Mouse (Mus musculus): ENCODE measurements around the gene Rps6. TPM values are rescaled to one million over a fixed set of nuclear protein-coding genes. Genes with fewer than 3 reads are reported as not detected.
A peak's percentile ranks its signal among the peaks of the same experiment; 100 is the strongest.
"Not testable (repeated sequence)": the region's sequence is repeated elsewhere in the genome, so short reads cannot be mapped to it uniquely, and the experiment has no call there.

The Rps6 gene
- total RNA-seq, 2 experiments from 2014 or later, result 634 to 653 TPM

DNA sequence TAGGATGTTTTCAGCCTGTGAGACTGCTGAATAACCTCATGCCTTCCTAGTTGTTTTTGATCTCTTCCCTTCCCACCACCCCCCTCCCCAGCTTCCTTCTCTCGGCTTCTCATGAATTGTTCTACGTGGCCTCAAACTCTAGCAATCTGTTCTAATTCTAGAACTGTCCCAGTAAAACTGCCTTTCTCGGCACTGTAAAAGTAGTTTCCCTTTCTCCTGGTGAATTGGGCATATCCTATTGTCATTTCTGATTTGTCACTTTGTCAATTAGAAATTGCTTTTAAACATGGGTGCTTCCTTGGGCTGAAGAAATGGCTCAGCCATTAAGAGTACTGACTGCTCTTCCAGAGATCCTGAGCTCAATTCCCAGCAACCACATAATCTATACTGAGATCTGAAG lies 5.2 kb downstream of the Rps6 start:
- no peak for DNase-seq

GRCm38 (mm10) chr4:86851331-86851730 lies 5.9 kb downstream of the Rps6 start:
- no peak for DNase-seq

DNA sequence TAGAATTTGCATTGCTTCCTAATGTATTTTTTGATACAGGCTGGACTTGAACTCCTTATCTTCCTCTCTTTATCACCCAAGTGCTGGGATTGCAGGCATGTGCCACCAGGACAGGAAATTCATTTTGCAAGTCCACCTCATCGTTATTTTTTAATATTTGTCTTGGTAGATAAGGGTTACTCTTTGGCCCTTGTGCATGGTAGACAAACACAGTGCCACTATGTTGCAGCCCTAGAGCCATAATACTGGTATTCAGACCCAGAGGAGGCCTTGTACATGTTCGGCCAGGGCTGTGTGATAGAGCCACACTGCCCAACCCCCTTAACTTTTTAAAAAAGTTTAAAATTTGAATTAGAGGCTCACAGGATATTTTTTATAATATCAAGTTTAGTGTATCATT lies 10.0 kb downstream of the Rps6 start:
- DNase-seq, result no peak

DNA sequence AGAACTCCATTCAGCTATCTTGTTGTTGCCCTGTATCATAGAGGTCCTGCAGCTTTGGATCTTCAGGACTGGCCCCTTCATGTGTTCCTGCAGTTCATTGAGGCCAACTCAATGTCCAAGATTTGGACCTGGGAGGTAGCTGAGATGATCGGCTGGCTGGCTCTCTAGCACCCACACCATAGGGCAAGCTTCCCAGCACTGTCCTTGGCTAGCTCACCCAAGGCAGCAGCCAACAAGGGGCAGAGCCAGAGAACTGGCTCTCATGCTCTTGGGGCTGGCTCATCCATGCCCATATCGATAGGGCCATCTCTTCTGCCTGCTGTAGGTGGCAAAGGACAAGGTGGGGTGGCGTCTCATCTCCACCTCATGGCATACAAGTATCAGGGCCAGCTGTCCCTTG lies 11.8 kb downstream of the Rps6 start:
- peak; percentile 14 for DNase-seq

GRCm38 (mm10) chr4:86841141-86841540 lies 16.1 kb downstream of the Rps6 start:
- not testable (repeated sequence) for DNase-seq

DNA sequence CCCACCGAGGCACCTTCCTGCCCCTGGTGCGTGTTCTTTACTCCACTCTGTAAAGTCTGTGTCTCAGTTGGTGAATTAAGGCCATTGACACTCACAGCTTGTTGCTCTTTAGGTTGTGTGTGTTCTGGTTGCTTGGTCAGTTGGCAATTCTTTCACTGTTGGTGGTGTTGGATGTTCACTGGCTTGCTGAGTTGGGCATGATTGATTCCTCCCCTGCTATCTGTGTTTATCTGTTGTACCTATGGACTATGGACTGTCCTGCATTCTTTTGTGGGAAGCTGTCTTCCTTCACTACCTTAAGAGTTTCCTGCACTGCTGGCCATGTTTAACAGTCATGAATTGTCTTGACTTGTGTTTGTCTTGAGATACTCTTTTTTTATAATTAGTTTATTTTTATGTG lies 25.3 kb downstream of the Rps6 start:
- no peak for DNase-seq

DNA sequence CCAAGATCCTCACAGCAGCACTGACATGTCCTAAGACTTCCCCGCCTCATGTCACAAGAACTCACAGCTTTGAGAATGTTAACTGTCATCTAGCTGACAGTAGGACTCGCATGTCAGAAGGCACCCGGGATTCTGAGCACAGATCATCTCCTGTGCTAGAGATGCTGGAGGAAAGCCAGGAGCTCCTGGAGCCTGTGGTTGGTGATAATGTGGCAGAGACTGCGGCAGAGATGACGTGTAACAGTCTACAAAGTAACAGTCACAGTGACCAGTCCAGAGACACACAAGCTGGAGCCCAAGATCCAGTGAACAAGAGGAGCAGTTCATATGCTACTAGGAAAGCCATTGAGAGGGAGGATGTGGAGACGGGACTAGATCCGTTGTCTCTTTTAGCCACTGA lies 32.1 kb downstream of the Rps6 start:
- no peak for DNase-seq

GRCm38 (mm10) chr4:86823169-86823568 lies 34.0 kb downstream of the Rps6 start:
- peak; percentile 63 for DNase-seq

DNA sequence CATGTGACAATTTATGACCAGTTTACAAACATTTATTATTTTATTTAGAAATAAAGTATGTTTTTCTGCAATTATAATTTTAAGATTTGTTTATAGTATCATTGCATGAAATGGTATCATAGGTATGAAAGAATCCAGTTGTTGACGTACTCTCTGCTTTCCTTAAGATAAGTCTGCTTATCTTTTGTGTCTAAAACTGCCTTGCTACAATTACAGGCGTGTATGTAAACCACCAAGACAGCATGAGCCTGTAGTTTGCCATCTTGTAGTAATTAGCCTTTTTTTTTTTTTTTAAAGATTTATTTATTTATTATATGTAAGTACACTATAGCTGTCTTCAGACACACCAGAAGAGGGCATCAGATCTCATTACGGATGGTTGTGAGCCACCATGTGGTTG lies 42.4 kb downstream of the Rps6 start:
- DNase-seq, result no peak

GRCm38 (mm10) chr4:86810604-86811003 lies 46.6 kb downstream of the Rps6 start:
- no peak for DNase-seq

Other genes starting within 250 kb of the Rps6 start
- gene Haus6, start 245.4 kb downstream of the Rps6 start, total RNA-seq (2021), result 1 to 10 TPM; 5.7 to 6.9 TPM
- 10 to 100 TPM; 69.6 to 84.5 TPM for gene Plin2, start 187.4 kb downstream of the Rps6 start, total RNA-seq (2021)
- gene Dennd4c, start 108.9 kb downstream of the Rps6 start, total RNA-seq (2021), result 10 to 100 TPM; 18.4 to 22.1 TPM
- 1 to 10 TPM; 1.6 to 2.7 TPM for gene Acer2, start 17.0 kb upstream of the Rps6 start, total RNA-seq (2021)